Mouse (Mus musculus): ENCODE results near the gene Rps6. TPM values are rescaled to one million over a fixed set of nuclear protein-coding genes. Genes with fewer than 3 reads are reported as not detected.

Rps6 gene
- polyA plus RNA-seq, 1 experiment from 2014 or later: 444 TPM

DNA sequence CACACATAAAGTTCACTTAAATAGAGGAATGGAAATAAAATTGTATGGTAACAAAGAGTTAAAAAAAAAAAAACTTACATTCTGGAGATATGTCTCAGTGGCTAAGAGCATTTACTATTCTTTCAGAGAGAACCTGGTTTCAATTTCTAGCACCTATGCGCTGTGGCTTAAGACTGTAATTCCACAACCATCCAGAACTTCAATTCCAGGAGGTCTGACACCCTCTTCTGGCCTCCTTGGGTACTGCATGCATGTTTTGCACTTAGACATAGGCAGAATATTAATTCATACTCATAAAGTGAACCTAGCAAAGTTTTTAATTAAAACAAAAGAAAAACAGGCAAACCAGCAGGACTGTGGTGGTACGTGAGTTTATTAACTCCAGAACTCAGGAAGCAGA is 34.0 kb downstream of the Rps6 start:
- Histone ChIP-seq H3K9me3 (ENCODE audit: control insufficient read depth, low read length) (no peaks in the 10 kb centered on the region), H3K4me1 (replicated peaks; ENCODE audit: control insufficient read depth, insufficient read depth, low read length) (no peaks in the 10 kb centered on the region), H3K4me2 (replicated peaks) (no peak overlapping the region), H3K4me3 (replicated peaks; ENCODE audit: low read length) (no peak overlapping the region), H3K27ac (no peak overlapping the region), H3K36me3 (replicated peaks; ENCODE audit: control insufficient read depth, insufficient read depth) (peaks cover 47% of the 10 kb centered on the region), H3K27me3 (ENCODE audit: control insufficient read depth, insufficient read depth, low read length) (no peaks in the 10 kb centered on the region), H3K9ac (no peak overlapping the region)
- WGBS: 82% methylated on average over 2 of the region's 2 CpGs
- ATAC-seq (ENCODE audit: low FRiP score) (no peak), DNase-seq (ENCODE audit: low spot score) (peak; percentile 71)

DNA sequence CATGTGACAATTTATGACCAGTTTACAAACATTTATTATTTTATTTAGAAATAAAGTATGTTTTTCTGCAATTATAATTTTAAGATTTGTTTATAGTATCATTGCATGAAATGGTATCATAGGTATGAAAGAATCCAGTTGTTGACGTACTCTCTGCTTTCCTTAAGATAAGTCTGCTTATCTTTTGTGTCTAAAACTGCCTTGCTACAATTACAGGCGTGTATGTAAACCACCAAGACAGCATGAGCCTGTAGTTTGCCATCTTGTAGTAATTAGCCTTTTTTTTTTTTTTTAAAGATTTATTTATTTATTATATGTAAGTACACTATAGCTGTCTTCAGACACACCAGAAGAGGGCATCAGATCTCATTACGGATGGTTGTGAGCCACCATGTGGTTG is 42.4 kb downstream of the Rps6 start:
- H3K4me1 ChIP-seq (replicated peaks; ENCODE audit: control insufficient read depth, insufficient read depth, low read length): no peaks in the 10 kb centered on the region
- H3K4me2 ChIP-seq (replicated peaks): no peak overlapping the region
- no peaks in the 10 kb centered on the region for H3K9me3 ChIP-seq (ENCODE audit: control insufficient read depth, low read length)
- no peak for DNase-seq (ENCODE audit: low spot score)
- no peak for ATAC-seq (ENCODE audit: low FRiP score)
- H3K9ac ChIP-seq: no peak overlapping the region
- H3K4me3 ChIP-seq (replicated peaks; ENCODE audit: low read length): no peak overlapping the region
- H3K27ac ChIP-seq: no peak overlapping the region
- peaks cover 9% of the 10 kb centered on the region; the same call in 1 of the 2 replicates for H3K36me3 ChIP-seq (replicated peaks; ENCODE audit: control insufficient read depth, insufficient read depth)
- 93% methylated on average over 2 of the region's 3 CpGs for WGBS
- H3K27me3 ChIP-seq (ENCODE audit: control insufficient read depth, insufficient read depth, low read length): no peaks in the 10 kb centered on the region

DNA sequence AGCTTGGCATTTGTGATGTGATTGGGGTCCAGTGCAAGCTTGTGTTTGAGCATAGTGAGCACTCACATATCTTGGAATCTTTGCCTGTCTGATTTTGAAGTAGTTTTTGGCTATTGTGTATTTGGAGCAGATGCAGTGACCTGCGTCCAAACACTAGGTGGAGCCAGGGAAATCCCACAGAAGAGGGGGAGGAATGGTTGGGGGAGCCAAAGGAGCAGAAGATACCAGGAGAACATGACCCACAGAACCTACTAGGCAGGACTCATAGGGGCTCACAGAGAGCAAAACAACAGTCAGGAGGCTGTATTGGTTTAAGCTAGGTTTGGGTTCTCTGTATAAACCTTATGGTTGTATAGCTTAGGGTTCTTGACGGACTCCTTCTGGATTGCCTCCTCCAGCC is 46.6 kb downstream of the Rps6 start:
- H3K4me3 ChIP-seq (replicated peaks; ENCODE audit: low read length): no peak overlapping the region
- H3K4me1 ChIP-seq (replicated peaks; ENCODE audit: control insufficient read depth, insufficient read depth, low read length): no peaks in the 10 kb centered on the region
- H3K4me2 ChIP-seq (replicated peaks): no peak overlapping the region
- H3K9me3 ChIP-seq (ENCODE audit: control insufficient read depth, low read length): no peaks in the 10 kb centered on the region
- peaks cover 20% of the 10 kb centered on the region for H3K36me3 ChIP-seq (replicated peaks; ENCODE audit: control insufficient read depth, insufficient read depth)
- WGBS: 58% methylated on average over 2 of the region's 2 CpGs
- DNase-seq (ENCODE audit: low spot score) (no peak), ATAC-seq (ENCODE audit: low FRiP score) (no peak)
- H3K27ac ChIP-seq: no peak overlapping the region
- no peak overlapping the region for H3K9ac ChIP-seq
- no peaks in the 10 kb centered on the region for H3K27me3 ChIP-seq (ENCODE audit: control insufficient read depth, insufficient read depth, low read length)

Other genes starting within 250 kb of the Rps6 start
- 7.5 and 8.6 TPM in 2 replicates for gene Haus6, start 245.4 kb downstream of the Rps6 start, polyA plus RNA-seq (2014; fragmentation: Nextera tagmentation; extraction: Ambion mirVana)
- gene Plin2, start 187.4 kb downstream of the Rps6 start, polyA plus RNA-seq (2014; fragmentation: Nextera tagmentation; extraction: Ambion mirVana): 49.1 and 50.9 TPM in 2 replicates
- gene Dennd4c, start 108.9 kb downstream of the Rps6 start, polyA plus RNA-seq (2014; fragmentation: Nextera tagmentation; extraction: Ambion mirVana): 4.3 and 5.3 TPM in 2 replicates
- gene Acer2, start 17.0 kb upstream of the Rps6 start, polyA plus RNA-seq (2014; fragmentation: Nextera tagmentation; extraction: Ambion mirVana): 18.4 and 24.6 TPM in 2 replicates